Mouse (Mus musculus) left cerebral cortex, adult 9 months (tissue): ENCODE measurements around the gene Serpina12.

Experiments used
- DNase-seq, 2 experiments: peaks; one replicate each; pipeline ENCODE4 v3.0.0; 2022; ENCODE audit warnings: low spot score in 2 of 2

The Serpina12 gene

DNA sequence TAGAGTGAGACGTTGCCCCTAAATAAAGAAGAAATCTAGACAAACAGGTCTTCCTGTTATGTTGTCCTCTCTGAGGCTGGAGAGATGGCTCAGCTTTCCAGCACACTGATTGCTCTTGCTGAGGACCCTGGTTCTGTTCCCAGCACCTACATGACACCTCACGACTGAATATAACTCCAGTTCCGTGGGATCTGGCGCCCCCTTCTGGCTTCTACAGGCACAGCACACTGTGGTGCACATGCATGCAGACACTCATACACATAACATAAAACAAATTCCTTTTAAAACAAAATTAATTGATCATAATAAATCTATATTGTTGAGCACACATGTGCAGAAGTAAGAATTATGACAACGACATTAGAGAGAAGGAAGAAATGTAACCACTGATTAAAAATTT lies 39.6 kb downstream of the Serpina12 start:
- no peak for DNase-seq

DNA sequence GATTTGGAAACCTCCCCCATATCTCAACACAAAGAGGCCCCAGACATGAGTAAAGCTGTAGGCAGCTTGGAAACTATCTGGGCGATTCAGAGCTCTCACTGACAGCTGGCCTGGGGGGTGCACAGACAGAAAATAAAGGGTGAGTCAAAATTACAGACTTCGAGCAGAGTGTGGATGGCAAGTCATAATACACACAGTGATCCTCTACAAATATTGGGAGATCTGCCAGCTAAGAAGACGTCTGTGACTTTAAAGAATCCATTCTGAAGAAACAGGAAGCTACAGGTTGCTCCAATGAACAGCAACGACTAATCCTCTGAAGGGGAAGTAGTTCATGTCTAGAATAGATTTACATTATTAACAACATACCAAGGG lies 41.0 kb downstream of the Serpina12 start:
- no peak for DNase-seq

DNA sequence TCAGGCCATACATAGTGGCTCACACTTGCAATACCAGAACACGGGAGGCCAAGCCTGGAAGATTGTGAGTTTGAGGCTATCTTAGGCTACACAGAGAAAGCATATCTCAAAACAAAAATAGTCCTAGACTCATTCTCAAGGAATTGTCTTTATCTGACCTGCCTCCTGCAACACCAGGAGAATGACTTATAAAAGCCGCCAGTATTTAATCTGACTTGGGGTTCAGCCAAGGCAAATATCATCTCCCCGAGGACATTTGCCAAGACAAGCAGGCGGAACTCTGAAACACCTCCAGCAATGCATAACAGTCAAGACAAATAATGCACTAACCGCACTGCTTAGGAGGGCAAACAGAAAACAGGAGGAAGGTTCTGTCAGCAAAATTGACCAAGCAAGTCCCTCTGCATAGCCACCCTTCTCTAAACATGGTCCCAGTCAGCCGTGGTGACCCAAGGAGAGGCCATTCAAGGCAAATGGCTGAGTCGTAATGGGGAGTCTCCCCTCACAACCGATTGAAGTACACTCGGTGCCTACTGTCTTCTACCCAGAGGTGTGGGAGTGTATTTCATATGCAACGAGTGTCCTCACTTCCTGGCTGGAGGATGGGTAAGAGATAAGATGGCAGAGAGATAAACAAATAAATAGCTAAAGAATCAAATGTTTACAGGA lies 41.5 kb downstream of the Serpina12 start:
- no peak for DNase-seq

DNA sequence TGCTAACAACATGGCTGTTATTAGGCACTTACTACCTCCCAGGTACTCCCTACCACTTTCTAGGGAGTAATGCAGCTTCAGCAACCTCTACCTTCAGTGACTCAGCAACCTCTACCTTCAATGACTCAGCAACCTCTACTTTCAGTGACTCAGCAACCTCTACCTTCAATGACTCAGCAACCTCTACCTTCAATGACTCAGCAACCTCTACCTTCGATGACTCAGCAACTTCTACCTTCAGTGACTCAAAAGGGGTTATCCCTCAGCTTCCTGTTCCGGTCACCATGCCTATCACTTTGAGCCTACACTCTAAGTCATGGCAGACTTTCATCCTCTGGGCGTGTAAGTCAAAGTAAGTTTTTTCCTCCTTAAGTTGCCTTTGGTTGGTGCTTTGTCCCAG lies 43.6 kb downstream of the Serpina12 start:
- no peak for DNase-seq

DNA sequence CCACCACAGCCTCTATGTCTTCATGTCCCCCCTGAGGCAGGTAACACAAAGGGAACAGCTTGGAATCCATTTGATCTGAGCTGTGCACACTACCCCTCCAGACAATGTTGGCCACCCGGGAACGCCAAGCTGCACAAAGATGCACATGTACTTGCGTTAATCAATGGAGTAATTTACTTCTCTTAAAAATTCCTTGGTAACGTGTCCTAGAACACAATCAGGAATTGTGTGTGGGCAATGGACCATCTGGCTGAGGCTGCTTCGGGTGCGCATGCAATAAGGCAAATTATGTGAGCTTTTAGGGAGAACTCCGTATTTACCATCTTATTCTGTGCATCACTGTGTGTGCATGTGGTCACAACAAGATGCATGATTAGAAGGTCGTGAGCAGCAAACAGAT lies 44.6 kb downstream of the Serpina12 start:
- peak in 1 of 2 experiments; percentile 57 for DNase-seq

DNA sequence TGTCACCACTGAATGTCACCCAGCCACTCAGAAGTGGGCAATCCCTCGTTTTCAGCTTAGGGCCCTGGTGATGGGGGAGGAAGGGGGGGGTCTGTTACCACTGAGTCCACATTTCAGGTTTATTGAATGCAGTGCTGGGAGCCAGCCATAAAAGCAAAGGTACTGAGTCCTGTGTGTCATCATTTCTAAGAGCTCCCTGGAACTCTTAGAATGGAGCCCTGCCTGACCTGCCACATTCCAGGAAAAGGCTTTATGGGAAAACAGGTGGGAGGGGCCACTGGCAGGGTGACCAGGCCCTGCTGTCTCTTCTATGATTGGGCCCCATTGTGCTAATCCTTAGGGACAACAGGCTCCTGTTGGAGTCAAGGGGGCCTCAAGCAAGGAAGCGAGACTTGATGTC lies 47.7 kb downstream of the Serpina12 start:
- DNase-seq: no peak

DNA sequence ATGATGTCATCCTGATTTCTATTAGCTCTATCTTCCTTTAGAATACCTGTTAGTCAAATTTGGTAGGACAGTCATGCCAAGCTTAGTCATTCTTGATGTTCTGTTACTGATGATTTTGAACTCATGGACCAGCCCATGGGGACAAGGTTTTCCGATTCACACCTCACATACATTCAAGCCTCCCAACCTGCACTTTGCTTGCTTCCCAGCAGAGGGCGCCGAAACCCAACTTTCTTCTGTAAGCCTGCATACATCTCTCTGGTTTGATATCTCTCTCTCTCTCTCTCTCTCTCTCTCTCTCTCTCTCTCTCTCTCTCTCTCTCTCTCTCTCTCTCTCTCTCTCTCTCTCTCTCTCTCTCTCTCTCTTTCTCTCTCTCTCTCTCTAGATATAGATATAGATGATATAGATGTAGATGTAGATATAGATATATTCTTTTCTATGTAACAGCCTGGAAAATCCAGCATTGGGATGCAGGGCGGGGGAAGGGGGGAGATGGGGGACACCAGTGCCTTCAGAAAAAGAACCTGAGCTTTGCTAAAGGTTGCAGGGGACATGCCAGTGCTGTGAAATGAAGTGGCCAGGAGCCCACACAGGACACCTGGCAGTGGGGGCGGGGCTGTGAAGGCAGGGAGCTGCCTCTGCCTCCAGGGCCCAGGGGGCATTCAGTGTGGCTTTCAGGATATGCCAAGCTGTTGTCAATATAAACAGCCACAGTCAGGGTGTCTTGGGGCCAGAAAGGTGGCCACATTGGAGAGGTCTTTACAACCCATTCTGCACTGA lies 48.8 kb downstream of the Serpina12 start:
- DNase-seq: peak in 1 of 2 experiments; percentile 92

DNA sequence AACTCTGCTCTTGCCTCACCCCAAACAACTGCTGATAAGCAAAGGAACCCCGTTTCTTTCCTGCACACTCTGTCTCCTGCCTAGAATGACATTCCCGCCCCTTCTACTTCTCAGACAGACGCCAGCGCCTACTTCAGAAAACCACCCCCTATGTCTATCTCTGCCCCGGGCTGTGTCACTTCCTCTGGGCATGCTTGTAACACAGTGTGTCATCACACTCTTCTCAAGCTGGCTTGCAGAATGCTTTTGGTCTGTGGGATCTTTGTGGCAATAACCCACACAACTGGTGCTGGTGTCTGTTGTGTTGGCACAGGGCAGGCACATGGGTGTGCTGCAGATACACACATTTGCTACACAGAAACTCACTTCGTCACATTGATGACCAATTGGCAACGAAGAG lies 51.3 kb downstream of the Serpina12 start:
- peak in 1 of 2 experiments; percentile 58 for DNase-seq

DNA sequence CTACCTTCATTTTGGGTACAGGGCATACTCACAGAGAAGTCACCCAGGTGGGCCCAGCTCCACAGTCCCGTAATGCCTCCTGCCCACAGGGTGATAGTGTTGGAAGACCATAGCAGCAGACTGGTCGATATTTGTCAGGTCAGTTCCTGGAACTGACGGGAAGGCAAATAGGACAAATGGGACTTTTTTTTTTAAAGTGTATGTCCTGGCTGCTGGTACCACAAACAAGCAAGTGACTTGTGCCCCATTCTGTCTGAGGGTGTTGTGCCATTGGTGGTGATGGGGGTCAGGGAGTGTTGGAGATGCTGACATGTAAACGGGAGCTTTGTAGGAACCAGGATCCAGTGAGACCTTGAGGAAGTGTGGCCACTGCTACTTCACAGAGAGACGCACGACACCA lies 54.4 kb downstream of the Serpina12 start, which contains the start of gene Serpina11:
TSS of gene Serpina11 (minus strand) at position 101 of the 400 bp plus-strand sequence.
- DNase-seq: no peak

DNA sequence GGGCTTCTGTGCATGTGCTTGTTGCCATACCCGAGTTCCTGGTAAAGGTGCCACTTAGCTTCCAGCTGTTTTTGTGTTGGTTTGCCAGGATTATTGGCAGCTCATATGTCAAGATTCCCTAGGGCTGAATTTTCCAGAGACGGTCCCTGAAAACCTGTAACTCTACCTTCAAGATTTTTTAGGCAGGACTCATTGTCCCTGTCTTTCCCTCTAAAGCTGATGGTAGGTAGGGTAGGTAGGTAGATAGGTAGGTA lies 54.8 kb downstream of the Serpina12 start:
- DNase-seq: no peak

DNA sequence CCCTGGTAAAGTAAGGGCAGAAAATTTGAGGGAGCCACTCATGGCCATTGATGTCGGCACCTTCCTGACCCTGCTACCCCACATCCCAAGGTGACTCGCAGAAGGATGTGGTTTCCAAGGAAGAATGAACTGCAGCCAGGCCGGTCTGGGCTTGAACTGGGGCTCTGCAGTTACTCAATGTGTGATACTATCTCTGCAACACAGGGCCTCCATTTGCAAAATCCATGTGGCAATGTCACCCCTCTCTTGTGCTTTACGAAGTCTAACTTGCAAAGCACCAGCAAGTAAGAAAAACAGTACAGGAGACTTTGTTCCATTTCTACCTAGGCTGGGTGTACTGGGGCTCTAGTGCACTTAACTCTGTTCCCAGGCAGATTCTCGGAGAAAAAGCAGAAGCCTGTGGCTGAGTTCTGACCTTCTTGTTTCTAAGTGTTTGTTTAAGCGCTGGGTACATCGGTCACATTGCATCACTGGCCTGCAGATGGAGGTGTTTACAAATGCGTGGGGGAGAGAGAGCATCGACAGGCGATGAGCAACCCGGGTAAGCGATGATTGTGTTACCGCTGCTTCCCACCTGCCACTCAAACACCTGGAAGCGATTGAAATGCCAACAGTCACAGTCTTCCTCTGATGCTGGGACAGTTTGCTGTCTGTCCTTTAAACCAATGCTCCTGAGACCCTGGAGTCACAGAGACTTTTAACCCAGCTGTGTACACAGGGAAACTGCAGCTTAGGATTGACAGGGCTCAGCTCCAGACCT lies 55.3 kb downstream of the Serpina12 start:
- DNase-seq: no peak

DNA sequence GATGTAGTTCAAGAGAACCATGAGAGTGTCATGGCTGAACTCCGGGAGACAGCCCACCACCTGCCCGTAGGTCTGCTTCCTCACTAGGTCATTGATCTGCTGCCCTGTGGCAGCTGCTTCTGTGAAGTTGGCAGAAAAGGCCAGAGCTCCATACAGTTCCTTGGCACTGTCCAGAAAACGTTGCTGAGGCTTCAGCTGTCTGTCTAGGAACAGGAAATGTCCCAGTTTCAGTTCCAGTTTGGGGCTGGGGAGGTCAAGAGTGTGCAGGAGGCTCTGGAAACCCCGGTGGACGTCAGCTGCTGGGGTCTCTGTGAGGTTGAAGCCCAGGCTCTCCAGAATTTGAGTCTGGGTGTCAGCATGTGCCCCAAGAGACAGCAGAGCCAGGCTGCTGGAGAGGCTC lies 58.4 kb downstream of the Serpina12 start:
- DNase-seq: no peak

DNA sequence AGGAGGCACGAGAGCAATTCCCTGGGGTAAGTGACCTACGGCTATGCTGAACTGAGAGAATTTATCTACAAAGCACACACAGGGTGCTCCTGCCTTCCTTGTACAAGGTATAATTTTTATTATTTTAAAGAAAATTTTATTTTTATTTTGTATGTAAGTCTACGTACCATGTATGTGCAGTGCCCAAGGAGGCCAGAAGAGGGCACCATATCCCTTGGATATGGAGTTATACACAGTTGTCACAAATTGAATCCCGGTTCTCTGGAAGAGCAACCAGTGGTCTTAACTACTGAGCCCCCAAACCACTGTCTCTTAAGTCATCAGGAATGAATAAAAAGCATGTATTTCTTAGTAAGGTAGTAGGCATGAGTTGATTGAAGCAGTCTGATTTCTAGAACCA lies 59.3 kb downstream of the Serpina12 start:
- DNase-seq: peak in 1 of 2 experiments; percentile 64

DNA sequence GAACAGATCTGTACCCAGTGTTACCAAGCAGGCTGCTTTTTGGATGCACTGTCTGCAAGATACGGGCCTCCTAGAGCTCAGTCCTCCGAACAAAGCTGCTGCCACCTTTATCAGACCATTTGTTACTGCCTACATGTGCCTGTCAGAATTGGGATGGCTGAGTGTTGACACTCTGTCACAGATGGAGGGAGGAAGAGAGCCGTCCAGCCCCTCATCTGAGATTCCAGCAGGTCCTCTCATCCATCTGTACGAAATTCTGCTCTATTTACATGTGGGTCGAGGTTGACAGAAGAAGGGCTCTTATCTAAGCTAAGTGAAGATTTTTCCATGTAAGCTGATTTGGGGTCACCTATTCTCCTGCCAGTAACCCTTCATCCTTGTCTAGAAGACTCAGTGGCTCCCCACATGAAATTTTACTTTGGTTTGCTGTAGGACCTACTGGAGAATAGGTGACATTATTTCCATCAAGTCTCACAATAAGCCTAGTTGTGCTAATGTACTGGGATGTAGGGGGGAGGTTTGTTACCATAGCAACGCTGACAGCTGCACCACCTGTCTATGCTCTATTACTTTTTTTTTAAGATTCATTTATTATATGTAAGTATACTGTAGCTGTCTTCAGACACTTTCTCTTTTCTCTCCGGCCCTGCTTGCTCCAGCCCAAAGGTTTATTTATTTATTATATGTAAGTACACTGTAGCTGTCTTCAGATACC lies 62.4 kb downstream of the Serpina12 start:
- DNase-seq: no peak
